Mouse (Mus musculus) ES-E14 (cell line): ENCODE results near the gene Rnase13. TPM values are rescaled to one million over a fixed set of nuclear protein-coding genes. Genes with fewer than 3 reads are reported as not detected.

Experiments used
- DNase-seq: peaks from one replicate; pipeline ENCODE4 v3.0.0-alpha.2; 2013; ENCODE audit warnings: low read depth, low spot score
- H3K27ac ChIP-seq: 2 replicates; pipeline ENCODE4 v1.5.1; 2012; ENCODE audit warnings: low read depth, mild to moderate bottlenecking, low read length, moderate library complexity, mixed read lengths; ENCODE audit not compliant: poor library complexity, insufficient read depth, severe bottlenecking
- H3K36me3 ChIP-seq: 2 replicates; pipeline ENCODE4 v1.6.1; 2012; ENCODE audit warnings: mild to moderate bottlenecking, low read length, moderate library complexity, mixed read lengths; ENCODE audit not compliant: control insufficient read depth, poor library complexity, insufficient read depth, severe bottlenecking
- H3K4me1 ChIP-seq, 2 experiments: fragments of 150-350 bp in 1 of 2; sonication (generic) in 1 of 2; 2 replicates each; pipeline ENCODE4 v1.6.1; 2012; ENCODE audit warnings: low read length in 2 of 2, mild to moderate bottlenecking in 1 of 2, mixed read lengths in 1 of 2; ENCODE audit not compliant: control insufficient read depth in 2 of 2, insufficient read depth in 2 of 2, poor library complexity in 1 of 2
- H3K4me3 ChIP-seq, 2 experiments: fragments of 150-350 bp in 1 of 2; sonication (generic) in 1 of 2; 2 replicates each; pipeline ENCODE4 v1.5.1; 2012; ENCODE audit warnings: low read length in 2 of 2, low read depth in 1 of 2, mild to moderate bottlenecking in 1 of 2, mixed read lengths in 1 of 2; ENCODE audit not compliant: insufficient read depth in 1 of 2, poor library complexity in 1 of 2, severe bottlenecking in 1 of 2
- H3K9ac ChIP-seq: 2 replicates; pipeline ENCODE4 v1.6.1; 2012; ENCODE audit warnings: low read depth, mild to moderate bottlenecking, low read length, mixed read lengths; ENCODE audit not compliant: poor library complexity, insufficient read depth, severe bottlenecking
- H3K9me3 ChIP-seq: fragments of 150-350 bp; sonication (generic); 2 replicates; pipeline ENCODE4 v1.6.1; 2012; ENCODE audit warnings: low read depth, mild to moderate bottlenecking, low read length; ENCODE audit not compliant: control insufficient read depth, insufficient read depth
- CHD2 ChIP-seq: IDR thresholded peaks from 2 replicates; pipeline ENCODE4 v1.6.1; 2014; ENCODE audit warnings: mild to moderate bottlenecking, low read depth, low read length, inconsistent platforms
- HCFC1 ChIP-seq: IDR thresholded peaks from 2 replicates; pipeline ENCODE4 v1.6.1; 2012; ENCODE audit warnings: low read length, inconsistent platforms, borderline replicate concordance; ENCODE audit not compliant: insufficient read depth
- MAFK ChIP-seq: IDR thresholded peaks from 2 replicates; pipeline ENCODE4 v1.6.1; 2014; ENCODE audit warnings: mild to moderate bottlenecking, low read depth, low read length, inconsistent platforms; ENCODE audit not compliant: insufficient read depth
- ZC3H11A ChIP-seq: IDR thresholded peaks from 2 replicates; pipeline ENCODE4 v1.6.1; 2012; ENCODE audit warnings: low read depth, mild to moderate bottlenecking, inconsistent platforms, low read length, borderline replicate concordance
- ZNF384 ChIP-seq: IDR thresholded peaks from 2 replicates; pipeline ENCODE4 v1.6.1; 2012; ENCODE audit warnings: low read depth, low read length, inconsistent platforms
- in situ Hi-C, 2 experiments: fragments of 600-800 bp; cut with MboI; formaldehyde crosslinking; loops; one replicate each; pipeline ENCODE4 v1.15.1; 2025; ENCODE audit warnings: low sequenced_read_pairs in 2 of 2, inconsistent platforms in 1 of 2; ENCODE audit not compliant: unreplicated experiment in 2 of 2
- total RNA-seq: library from RNA; depleted of rRNA; stranded (reverse); fragments of 300-350 nt; gene quantifications from 2 replicates; pipeline ENCODE4 v1.2.3, GENCODE M21; 2012

The Rnase13 gene
- total RNA-seq, 1 experiment: not detected

DNA sequence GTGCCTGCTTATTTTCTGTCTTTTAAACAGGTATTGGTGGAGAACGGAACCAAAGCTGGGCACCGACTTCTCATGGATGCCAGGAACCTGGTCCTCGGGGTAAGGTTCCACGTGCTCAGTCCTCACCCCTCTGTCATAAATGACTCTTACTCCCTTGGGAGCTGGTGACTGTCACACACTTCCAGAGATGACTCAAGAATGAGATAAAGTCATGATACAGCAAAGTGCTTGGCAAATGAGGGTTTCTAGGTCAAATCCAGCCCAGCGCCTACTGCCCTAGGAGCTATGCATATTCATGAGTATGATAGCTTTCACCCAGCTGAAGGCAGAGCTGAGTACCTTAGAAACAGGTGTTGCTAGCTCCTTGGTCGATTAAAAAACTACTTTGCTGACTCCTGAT is 32.7 kb downstream of the Rnase13 start:
- Histone ChIP-seq H3K9ac (no peak overlapping the region), H3K4me3 (no peak overlapping the region), H3K36me3 (peaks cover 37% of the 10 kb centered on the region), H3K4me1 (peaks cover 6 to 14% of the 10 kb centered on the region in 2 experiments; a peak in 2 of 4 replicates), H3K9me3 (no peaks in the 10 kb centered on the region), H3K27ac (no peak overlapping the region)
- no peak for DNase-seq
- in situ Hi-C loops: no loop called here
- TF ChIP-seq ZC3H11A (no peak), HCFC1 (no peak), MAFK (no peak), CHD2 (no peak), ZNF384 (no peak)

DNA sequence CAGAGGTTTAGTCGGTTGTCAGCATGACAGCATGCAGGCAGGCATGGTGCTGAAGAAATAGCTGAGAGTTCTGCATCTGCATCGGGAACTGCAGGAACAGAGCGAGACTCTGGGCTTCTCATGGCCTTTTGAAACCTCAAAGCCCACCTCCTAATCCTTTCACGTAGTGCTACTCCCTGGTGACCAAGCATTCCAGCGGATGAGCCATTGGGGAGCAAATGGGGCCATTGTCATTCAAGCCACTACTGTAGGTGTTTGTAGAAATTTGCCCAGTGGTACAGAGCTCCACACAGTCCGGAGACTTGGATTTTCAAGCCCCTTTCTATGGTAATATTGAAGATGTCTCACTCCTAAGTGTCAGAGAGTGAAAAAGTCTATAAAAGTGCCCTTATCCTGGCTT is 36.5 kb downstream of the Rnase13 start:
- Histone ChIP-seq H3K4me1 (no peaks in the 10 kb centered on the region; a peak in 1 of 4 replicates), H3K27ac (no peak overlapping the region), H3K4me3 (no peak overlapping the region), H3K9me3 (no peaks in the 10 kb centered on the region), H3K9ac (no peak overlapping the region), H3K36me3 (peaks cover 29% of the 10 kb centered on the region)
- TF ChIP-seq MAFK (no peak), ZC3H11A (no peak), CHD2 (no peak), ZNF384 (no peak), HCFC1 (no peak)
- in situ Hi-C loops: no loop called here
- no peak for DNase-seq

DNA sequence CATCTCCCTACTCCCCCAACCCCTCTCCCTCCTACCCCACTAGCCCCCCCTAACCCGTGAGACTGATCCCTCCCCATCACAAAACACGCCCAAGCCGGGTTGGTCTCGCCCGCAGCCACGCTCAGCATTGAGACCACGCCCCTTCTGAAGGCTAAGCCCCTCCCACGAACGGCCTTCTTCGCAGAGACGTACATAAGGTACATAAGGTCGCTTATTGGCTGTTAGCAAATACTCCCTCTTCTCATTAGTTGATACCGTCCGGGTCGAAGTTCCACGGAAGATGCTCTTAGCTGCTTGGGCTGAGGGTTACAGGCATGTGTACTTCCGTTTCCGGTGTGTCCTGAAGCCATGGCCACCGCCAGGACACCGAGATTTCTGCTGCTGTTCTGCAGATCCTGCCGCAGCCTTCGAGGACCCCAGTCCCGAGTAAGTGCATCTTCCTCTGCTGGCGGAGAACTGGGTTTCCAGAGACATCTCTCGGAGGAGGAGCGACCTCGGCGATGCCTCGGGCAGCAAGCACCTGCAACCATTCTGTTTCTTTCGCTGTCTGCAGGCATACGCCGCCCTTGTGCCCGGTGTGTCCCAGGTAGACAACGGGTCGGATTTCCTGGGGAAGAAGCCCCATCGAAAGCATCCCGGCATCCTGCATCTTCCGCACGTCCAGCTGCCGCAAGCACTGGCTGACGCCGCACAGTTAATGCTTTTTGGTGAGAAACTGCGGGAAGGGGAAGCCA is 37.8 kb downstream of the Rnase13 start, which contains the start of gene Mettl17:
TSS of gene Mettl17 (plus strand) at position 245 of the 734 bp plus-strand sequence.
- TF ChIP-seq CHD2: no peak; the same call in 1 of the 2 replicates
- no peak for TF ChIP-seq MAFK
- no peak for TF ChIP-seq ZNF384
- peak; percentile 83 for TF ChIP-seq HCFC1
- TF ChIP-seq ZC3H11A: no peak
- no peaks in the 10 kb centered on the region for H3K9me3 ChIP-seq
- DNase-seq: peak; percentile 91
- peak within 1 kb of the TSS; percentile 75 for H3K27ac ChIP-seq
- no peaks in the 10 kb centered on the region; a peak in 1 of 4 replicates for H3K4me1 ChIP-seq
- peak within 1 kb of the TSS; percentile 65 to 97 for H3K4me3 ChIP-seq
- peaks cover 20% of the 10 kb centered on the region for H3K36me3 ChIP-seq
- in situ Hi-C loops: no loop called here
- peak within 1 kb of the TSS; percentile 72 for H3K9ac ChIP-seq

DNA sequence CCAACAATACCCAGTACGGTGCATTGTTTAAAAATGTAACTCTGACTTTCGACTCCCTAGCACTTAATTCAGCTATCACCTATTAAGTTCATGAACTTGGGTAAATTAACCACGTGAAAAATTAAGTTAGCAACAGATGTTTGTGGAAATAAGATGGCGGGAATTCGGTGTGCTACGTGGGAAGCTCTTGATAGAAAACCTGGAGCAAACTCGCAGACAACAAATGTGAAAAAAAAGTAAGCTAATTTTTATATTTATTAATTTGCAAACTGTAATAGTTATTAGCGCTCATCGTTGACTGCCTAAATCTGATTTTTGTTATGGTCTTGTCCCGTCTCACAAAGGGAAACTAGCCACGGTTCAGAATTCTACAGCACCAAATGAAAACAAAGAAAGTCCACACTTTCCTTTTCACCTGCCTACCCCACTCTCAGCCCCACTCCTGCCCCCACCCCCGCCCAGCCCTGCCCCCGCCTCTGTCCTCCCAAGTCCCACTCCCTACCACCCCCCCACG is 38.5 kb downstream of the Rnase13 start:
- peak overlapping the region; percentile 75 for H3K27ac ChIP-seq
- H3K4me3 ChIP-seq: peak overlapping the region; percentile 65 to 97
- H3K9ac ChIP-seq: peak overlapping the region; percentile 45
- H3K4me1 ChIP-seq: no peaks in the 10 kb centered on the region; a peak in 1 of 4 replicates
- in situ Hi-C loops: no loop called here
- no peaks in the 10 kb centered on the region for H3K9me3 ChIP-seq
- DNase-seq: no peak
- H3K36me3 ChIP-seq: peaks cover 13% of the 10 kb centered on the region
- TF ChIP-seq ZNF384 (0 out of 2 replicates have a peak, but pooled peaks have one; percentile 25), ZC3H11A (no peak), MAFK (no peak)
